Mouse (Mus musculus) stomach, postnatal 0 days (tissue): ENCODE measurements around the gene Fcer1g. TPM values are rescaled to one million over a fixed set of nuclear protein-coding genes. Genes with fewer than 3 reads are reported as not detected.
A peak's percentile ranks its signal among the peaks of the same experiment; 100 is the strongest.

ENCODE experiments used
- ATAC-seq: fragments of 200-750 bp; cut with Nextera tagmentation; 2 replicates; pipeline ENCODE4 v1.8.0; 2017; ENCODE audit not compliant: low FRiP score, low TSS enrichment
- DNase-seq: peaks from one replicate; pipeline ENCODE4 v3.0.0-alpha.2; 2016; ENCODE audit warnings: low spot score
- H3K27ac ChIP-seq: fragments of 300-500 bp; sonication (generic); replicated peaks from 2 replicates; pipeline ENCODE4 v1.5.1; 2014; ENCODE audit warnings: mild to moderate bottlenecking, control low read depth
- H3K27me3 ChIP-seq: fragments of 300-500 bp; sonication (generic); 2 replicates; pipeline ENCODE4 v1.6.1; 2014; ENCODE audit warnings: low read length; ENCODE audit not compliant: control insufficient read depth, insufficient read depth
- H3K36me3 ChIP-seq: fragments of 300-500 bp; sonication (generic); 2 replicates; pipeline ENCODE4 v1.6.1; 2014; ENCODE audit warnings: low read length, mixed read lengths; ENCODE audit not compliant: control insufficient read depth, insufficient read depth
- H3K4me1 ChIP-seq: fragments of 300-500 bp; sonication (generic); replicated peaks from 2 replicates; pipeline ENCODE4 v1.6.1; 2014; ENCODE audit warnings: antibody characterized with exemption; ENCODE audit not compliant: control insufficient read depth, insufficient read depth
- H3K4me2 ChIP-seq: fragments of 300-500 bp; sonication (generic); replicated peaks from 2 replicates; pipeline ENCODE4 v1.6.1; 2014; ENCODE audit warnings: low read depth, mild to moderate bottlenecking, control low read depth, moderate library complexity
- H3K4me3 ChIP-seq: fragments of 300-500 bp; sonication (generic); 2 replicates; pipeline ENCODE4 v1.5.1; 2014; ENCODE audit warnings: low read depth, low read length, control low read depth
- H3K9ac ChIP-seq: fragments of 300-500 bp; sonication (generic); 2 replicates; pipeline ENCODE4 v1.6.1; 2014; ENCODE audit warnings: mild to moderate bottlenecking, low read length, control low read depth, mixed read lengths
- H3K9me3 ChIP-seq: fragments of 300-500 bp; sonication (generic); 2 replicates; pipeline ENCODE4 v1.6.1; 2016; ENCODE audit warnings: low read length; ENCODE audit not compliant: control insufficient read depth
- CTCF ChIP-seq: IDR thresholded peaks from 2 replicates; pipeline ENCODE4 v1.5.1; 2016; ENCODE audit warnings: antibody characterized with exemption, low read depth, mild to moderate bottlenecking, moderate library complexity
- EP300 ChIP-seq: optimal IDR thresholded peaks from 2 replicates; pipeline ENCODE3; 2016; ENCODE audit warnings: antibody characterized with exemption
- WGBS: fragments of 180-500 bp; shearing (Covaris S2); extraction: QIAGEN DNeasy Blood & Tissue Kit; methylation state at CpG from one replicate; pipeline ENCODE4 v1.1.7; 2014; 5-methylcytosine and 5-hydroxymethylcytosine counted together
- polyA plus RNA-seq: library from polyadenylated mRNA; unstranded; fragments of >200 nt; fragmentation: Nextera tagmentation; extraction: Ambion mirVana; gene quantifications from 2 replicates; pipeline ENCODE4 v1.2.1, GENCODE M21; 2015

Fcer1g gene
- polyA plus RNA-seq, 1 experiment from 2014 or later, result 59.4 TPM

DNA sequence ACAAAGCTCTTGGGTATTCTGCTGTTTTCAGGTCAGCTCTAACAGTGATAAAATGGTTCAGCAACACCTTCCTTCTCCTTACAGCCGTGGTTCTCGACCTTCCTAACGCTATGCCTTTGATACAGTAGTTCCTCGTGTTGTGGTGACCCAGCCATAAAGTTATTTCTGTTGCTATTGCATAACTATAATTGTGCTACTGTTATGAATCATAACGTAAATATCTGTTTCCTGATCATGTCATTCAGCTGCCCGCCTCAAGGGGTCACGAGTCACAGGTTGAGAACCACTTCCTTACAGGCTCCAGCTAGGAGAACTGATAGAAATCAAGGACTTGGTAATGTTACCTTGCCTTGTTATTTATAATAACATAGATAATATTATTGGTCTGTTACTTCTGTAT, 49.9 kb downstream of the Fcer1g start:
- Histone ChIP-seq H3K9me3 (no peaks in the 10 kb centered on the region), H3K27me3 (no peaks in the 10 kb centered on the region), H3K9ac (no peak overlapping the region), H3K36me3 (no peaks in the 10 kb centered on the region), H3K4me3 (no peak overlapping the region), H3K4me2 (no peak overlapping the region), H3K4me1 (0 out of 2 replicates have a peak, but pooled peaks cover under 1% of the 10 kb centered on the region), H3K27ac (no peak overlapping the region)
- 33% methylated on average over 7 of the region's 7 CpGs for WGBS
- ATAC-seq (peak; percentile 81), DNase-seq (peak; percentile 72)
- TF ChIP-seq EP300 (no peak), CTCF (peak; percentile 60)

- Histone ChIP-seq H3K27ac (no peak overlapping the region), H3K9me3 (no peaks in the 10 kb centered on the region), H3K36me3 (no peaks in the 10 kb centered on the region), H3K4me3 (no peak overlapping the region), H3K9ac (no peak overlapping the region), H3K27me3 (no peaks in the 10 kb centered on the region), H3K4me2 (no peak overlapping the region), H3K4me1 (no peaks in the 10 kb centered on the region)
- ATAC-seq (no peak), DNase-seq (no peak)
- TF ChIP-seq CTCF, result no peak
- no peak for TF ChIP-seq EP300
- 55% methylated on average over 3 of the region's 3 CpGs for WGBS
Observed at GRCm38 (mm10) chr1:171183620-171184019, 50.5 kb downstream of the Fcer1g start.

GRCm38 (mm10) chr1:171183025-171183424, 51.1 kb downstream of the Fcer1g start:
- DNase-seq (no peak), ATAC-seq (no peak)
- no peaks in the 10 kb centered on the region for H3K36me3 ChIP-seq
- 82% methylated on average over 3 of the region's 3 CpGs for WGBS
- H3K9me3 ChIP-seq, result no peaks in the 10 kb centered on the region
- H3K4me3 ChIP-seq, result no peak overlapping the region
- no peak overlapping the region for H3K4me2 ChIP-seq
- H3K27me3 ChIP-seq, result no peaks in the 10 kb centered on the region
- H3K9ac ChIP-seq, result no peak overlapping the region
- no peak for TF ChIP-seq EP300
- TF ChIP-seq CTCF, result no peak
- H3K27ac ChIP-seq, result no peak overlapping the region
- H3K4me1 ChIP-seq, result no peaks in the 10 kb centered on the region

Other genes starting within 250 kb of the Fcer1g start
- 1.1 and 1.2 TPM in 2 replicates for gene Fcgr4, start 215.4 kb downstream of the Fcer1g start, polyA plus RNA-seq
- gene Fcgr3, start 169.4 kb downstream of the Fcer1g start, polyA plus RNA-seq, result 17.9 and 21.0 TPM in 2 replicates
- gene Cfap126, start 120.4 kb downstream of the Fcer1g start, polyA plus RNA-seq, result 3.7 and 4.0 TPM in 2 replicates
- 238 and 277 TPM in 2 replicates for gene Sdhc, start 83.8 kb downstream of the Fcer1g start, polyA plus RNA-seq
- gene Mpz, start 83.7 kb downstream of the Fcer1g start, polyA plus RNA-seq, result 1.5 and 2.7 TPM in 2 replicates
- 42.2 and 44.5 TPM in 2 replicates for gene Pcp4l1, start 38.1 kb downstream of the Fcer1g start, polyA plus RNA-seq
- gene Nr1i3, start 20.4 kb downstream of the Fcer1g start, polyA plus RNA-seq, result 0.19 and 0.25 TPM in 2 replicates
- 19.6 and 20.5 TPM in 2 replicates for gene Tomm40l, start 11.9 kb downstream of the Fcer1g start, polyA plus RNA-seq
- gene Apoa2, start 9.3 kb downstream of the Fcer1g start, polyA plus RNA-seq, result 26.3 and 49.4 TPM in 2 replicates
- gene Adamts4, start 16.1 kb upstream of the Fcer1g start, polyA plus RNA-seq, result 3.5 and 3.9 TPM in 2 replicates
- 210 and 218 TPM in 2 replicates for gene Ndufs2, start 17.0 kb upstream of the Fcer1g start, polyA plus RNA-seq
- gene B4galt3, start 36.0 kb upstream of the Fcer1g start, polyA plus RNA-seq, result 32.9 and 34.2 TPM in 2 replicates
- gene Ppox, start 46.8 kb upstream of the Fcer1g start, polyA plus RNA-seq, result 16.8 and 21.3 TPM in 2 replicates
- gene Usp21, start 53.6 kb upstream of the Fcer1g start, polyA plus RNA-seq, result 25.0 and 26.4 TPM in 2 replicates
- 134 and 135 TPM in 2 replicates for gene Ufc1, start 60.7 kb upstream of the Fcer1g start, polyA plus RNA-seq
- 32.8 and 36.3 TPM in 2 replicates for gene Dedd, start 94.8 kb upstream of the Fcer1g start, polyA plus RNA-seq
- 41.7 and 41.8 TPM in 2 replicates for gene Nit1, start 111.3 kb upstream of the Fcer1g start, polyA plus RNA-seq
- 68.8 and 71.1 TPM in 2 replicates for gene Pfdn2, start 111.3 kb upstream of the Fcer1g start, polyA plus RNA-seq
- 0.86 and 1.2 TPM in 2 replicates for gene Klhdc9, start 126.4 kb upstream of the Fcer1g start, polyA plus RNA-seq
- gene Nectin4, start 135.7 kb upstream of the Fcer1g start, polyA plus RNA-seq, result 45.5 and 48.2 TPM in 2 replicates
- gene Arhgap30, start 154.6 kb upstream of the Fcer1g start, polyA plus RNA-seq, result 1.1 and 1.2 TPM in 2 replicates
- gene Usf1, start 176.9 kb upstream of the Fcer1g start, polyA plus RNA-seq, result 39.1 and 41.6 TPM in 2 replicates
- 3.7 and 3.8 TPM in 2 replicates for gene Tstd1, start 184.5 kb upstream of the Fcer1g start, polyA plus RNA-seq
- gene F11r, start 203.2 kb upstream of the Fcer1g start, polyA plus RNA-seq, result 95.8 and 113 TPM in 2 replicates